Mouse (Mus musculus) kidney, embryonic 14.5 days (tissue): Measurements from ENCODE around the gene Supt5. TPM values are rescaled to one million over a fixed set of nuclear protein-coding genes. Genes with fewer than 3 reads are reported as not detected.

Experiments
- ATAC-seq: fragments of 200-750 bp; cut with Nextera tagmentation; 2 replicates; pipeline ENCODE4 v1.8.0; 2017; ENCODE audit warnings: moderate number of reproducible peaks, mild to moderate bottlenecking, moderate TSS enrichment, moderate library complexity; ENCODE audit not compliant: low FRiP score, low TSS enrichment
- H3K27ac ChIP-seq: fragments of 300-500 bp; sonication (generic); 2 replicates; pipeline ENCODE4 v1.5.1; 2014; ENCODE audit warnings: low read depth, mild to moderate bottlenecking, low read length, moderate library complexity, mixed read lengths
- H3K27me3 ChIP-seq: fragments of 300-500 bp; sonication (generic); 2 replicates; pipeline ENCODE4 v1.6.1; 2014; ENCODE audit warnings: mild to moderate bottlenecking, low read length; ENCODE audit not compliant: control insufficient read depth, insufficient read depth
- H3K36me3 ChIP-seq: fragments of 300-500 bp; sonication (generic); 2 replicates; pipeline ENCODE4 v1.6.1; 2014; ENCODE audit warnings: low read length, mixed read lengths; ENCODE audit not compliant: control insufficient read depth, insufficient read depth
- H3K4me1 ChIP-seq: fragments of 300-500 bp; sonication (generic); 2 replicates; pipeline ENCODE4 v1.6.1; 2014; ENCODE audit warnings: low read length, mixed read lengths; ENCODE audit not compliant: control insufficient read depth, insufficient read depth
- H3K4me2 ChIP-seq: fragments of 300-500 bp; sonication (generic); replicated peaks from 2 replicates; pipeline ENCODE4 v1.6.1; 2014; ENCODE audit warnings: low read depth, mild to moderate bottlenecking, low read length
- H3K4me3 ChIP-seq: fragments of 300-500 bp; sonication (generic); 2 replicates; pipeline ENCODE4 v1.5.1; 2014; ENCODE audit warnings: mild to moderate bottlenecking, low read length
- H3K9ac ChIP-seq: fragments of 300-500 bp; sonication (generic); 2 replicates; pipeline ENCODE4 v1.6.1; 2014; ENCODE audit warnings: low read depth, mild to moderate bottlenecking, low read length, moderate library complexity
- H3K9me3 ChIP-seq: fragments of 300-500 bp; sonication (generic); 2 replicates; pipeline ENCODE4 v1.6.1; 2016; ENCODE audit warnings: low read length; ENCODE audit not compliant: control insufficient read depth
- WGBS: fragments of 180-500 bp; shearing (Covaris S2); extraction: QIAGEN DNeasy Blood & Tissue Kit; methylation state at CpG from one replicate; pipeline ENCODE4 v1.1.7; 2014; 5-methylcytosine and 5-hydroxymethylcytosine counted together
- polyA plus RNA-seq: library from polyadenylated mRNA; unstranded; fragments of >200 nt; fragmentation: Nextera tagmentation; extraction: Ambion mirVana; gene quantifications from 2 replicates; pipeline ENCODE4 v1.2.1, GENCODE M21; 2014

The Supt5 gene
- polyA plus RNA-seq, 1 experiment from 2014 or later, result 84.5 TPM

DNA sequence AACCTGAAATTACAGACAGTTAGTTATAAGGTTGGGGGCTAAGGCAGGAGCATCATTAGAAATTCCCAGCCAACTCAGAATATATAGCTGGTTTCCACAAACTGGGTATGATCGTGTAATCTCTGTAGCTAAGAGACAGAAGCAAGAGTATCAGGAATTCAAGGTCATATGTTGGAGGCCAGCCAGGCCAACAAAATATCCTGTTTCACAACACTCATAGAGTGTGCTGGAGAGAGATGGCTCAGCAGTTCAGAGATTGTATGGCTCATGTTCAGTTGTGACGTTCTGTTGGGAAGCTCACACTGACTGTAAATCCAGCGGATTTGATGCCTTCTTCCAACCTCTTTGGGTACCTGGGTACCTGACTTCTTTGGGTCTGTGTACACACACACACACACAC, 9.2 kb upstream of the Supt5 start:
- peaks cover 10% of the 10 kb centered on the region; the same call in 1 of the 2 replicates for H3K36me3 ChIP-seq
- WGBS, result 70% methylated on average over 3 of the region's 3 CpGs
- peaks cover 18% of the 10 kb centered on the region for H3K4me1 ChIP-seq
- no peak overlapping the region for H3K4me3 ChIP-seq
- H3K4me2 ChIP-seq, result no peak overlapping the region
- no peaks in the 10 kb centered on the region for H3K27me3 ChIP-seq
- no peak overlapping the region for H3K27ac ChIP-seq
- H3K9ac ChIP-seq, result no peak overlapping the region
- ATAC-seq, result no peak
- no peaks in the 10 kb centered on the region for H3K9me3 ChIP-seq

DNA sequence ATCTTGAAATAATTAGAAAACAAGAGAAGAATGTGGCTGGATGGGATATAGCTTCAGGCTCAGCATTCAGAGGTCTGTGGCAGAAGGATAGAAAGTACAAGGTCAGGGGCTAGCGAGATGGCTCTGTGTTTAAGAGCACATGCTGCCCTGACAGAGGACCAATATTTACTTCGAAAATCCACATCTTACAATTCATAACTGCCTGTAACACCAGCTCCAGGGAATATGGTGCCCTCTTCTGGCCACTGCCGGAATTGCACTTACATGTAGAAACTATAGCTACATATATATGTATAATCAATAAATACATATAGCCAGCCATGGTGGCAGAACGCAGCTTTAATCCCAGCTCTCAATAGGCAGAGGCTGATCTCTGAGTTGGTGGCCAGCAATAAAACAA, 6.1 kb upstream of the Supt5 start:
- Histone ChIP-seq H3K4me3 (no peak overlapping the region), H3K4me1 (peaks cover 11% of the 10 kb centered on the region; the same call in 1 of the 2 replicates), H3K9ac (no peak overlapping the region), H3K27ac (no peak overlapping the region), H3K27me3 (no peaks in the 10 kb centered on the region), H3K9me3 (no peaks in the 10 kb centered on the region), H3K4me2 (no peak overlapping the region), H3K36me3 (no peaks in the 10 kb centered on the region)
- 1% methylated on average over 4 of the region's 4 CpGs for WGBS
- no peak for ATAC-seq

DNA sequence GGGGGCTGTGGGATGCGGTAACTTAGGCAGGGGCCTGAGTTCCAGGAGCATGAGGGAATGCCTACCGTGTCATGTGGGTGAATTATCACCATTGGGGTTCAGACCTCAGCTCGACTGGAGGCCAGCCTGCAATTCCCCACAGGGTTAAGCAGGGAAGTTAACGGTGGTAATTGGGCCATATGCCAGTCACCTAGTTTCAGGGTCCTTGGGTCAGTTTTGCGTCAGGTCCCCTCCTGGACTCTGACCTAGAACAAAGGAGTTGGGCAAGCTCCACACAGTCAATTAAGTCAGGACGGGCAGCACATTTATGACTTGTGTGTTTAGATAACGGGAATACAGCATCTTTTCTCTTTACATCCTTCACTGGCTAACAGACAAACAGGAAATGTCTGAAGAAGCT, 2.8 kb upstream of the Supt5 start:
- H3K27ac ChIP-seq, result peak overlapping the region; percentile 62; the same call in 1 of the 2 replicates
- no peaks in the 10 kb centered on the region for H3K36me3 ChIP-seq
- H3K9me3 ChIP-seq, result no peaks in the 10 kb centered on the region
- H3K27me3 ChIP-seq, result no peaks in the 10 kb centered on the region
- H3K4me3 ChIP-seq, result no peak overlapping the region
- H3K9ac ChIP-seq, result no peak overlapping the region
- 12% methylated on average over 7 of the region's 7 CpGs for WGBS
- H3K4me2 ChIP-seq, result no peak overlapping the region
- peaks cover 12% of the 10 kb centered on the region for H3K4me1 ChIP-seq
- no peak for ATAC-seq

GRCm38 (mm10) chr7:28339213-28339917, 819 bp upstream of the Supt5 start:
- Histone ChIP-seq H3K9me3 (no peaks in the 10 kb centered on the region), H3K4me1 (peaks cover 12% of the 10 kb centered on the region), H3K36me3 (peaks cover 6% of the 10 kb centered on the region; the same call in 1 of the 2 replicates), H3K27me3 (no peaks in the 10 kb centered on the region), H3K27ac (peak overlapping the region; percentile 82), H3K9ac (peak overlapping the region; percentile 83), H3K4me3 (peak overlapping the region; percentile 77), H3K4me2 (peak overlapping the region; percentile 56)
- ATAC-seq, result no peak
- 76% methylated on average over 19 of the region's 19 CpGs for WGBS

DNA sequence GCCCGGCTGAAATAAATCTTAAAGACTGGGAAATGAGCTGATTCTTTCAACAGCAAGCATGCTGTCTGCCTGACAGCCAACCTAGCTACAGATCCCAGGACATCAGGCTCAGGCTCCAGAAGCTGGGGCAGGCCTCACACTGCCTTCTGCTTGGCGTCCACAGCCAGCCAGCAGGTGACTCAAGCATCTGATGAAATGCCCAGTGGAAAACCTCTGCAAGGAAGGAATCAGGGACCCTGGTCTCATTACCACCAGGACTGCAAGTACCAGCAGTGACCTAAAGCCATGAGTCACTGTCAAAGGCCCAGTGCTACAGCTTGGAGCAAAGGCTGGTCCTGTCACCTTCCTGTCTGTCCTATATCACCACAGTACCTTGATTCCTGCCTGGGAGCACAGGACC, 3.1 kb downstream of the Supt5 start:
- Histone ChIP-seq H3K4me3 (no peak overlapping the region), H3K27me3 (no peaks in the 10 kb centered on the region), H3K36me3 (peaks cover 18% of the 10 kb centered on the region), H3K4me1 (peaks cover 6% of the 10 kb centered on the region; the same call in 1 of the 2 replicates), H3K9ac (no peak overlapping the region), H3K27ac (no peak overlapping the region), H3K4me2 (no peak overlapping the region), H3K9me3 (no peaks in the 10 kb centered on the region)
- WGBS, result 96% methylated on average over 2 of the region's 2 CpGs
- ATAC-seq, result no peak

DNA sequence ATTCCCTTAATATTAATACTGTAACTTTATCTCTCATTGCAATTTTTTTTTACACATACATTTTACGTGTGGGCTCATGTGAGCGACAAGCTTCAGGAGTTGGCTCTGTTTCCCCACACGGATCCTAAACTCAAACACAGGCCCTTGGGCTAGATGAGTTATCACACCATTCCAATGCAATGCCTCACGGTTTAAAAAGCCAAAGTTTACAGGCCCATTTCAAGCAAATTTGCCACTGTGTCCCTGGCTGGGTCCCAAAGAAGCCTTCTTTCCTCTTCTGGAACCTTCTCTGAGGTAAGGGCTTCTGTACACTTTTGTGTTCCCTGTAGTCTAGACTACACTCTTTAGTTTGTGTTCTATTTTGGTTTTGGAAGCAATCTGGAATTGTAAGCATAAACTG, 4.0 kb downstream of the Supt5 start:
- Histone ChIP-seq H3K27me3 (no peaks in the 10 kb centered on the region), H3K4me2 (no peak overlapping the region), H3K4me1 (peaks cover 6% of the 10 kb centered on the region; the same call in 1 of the 2 replicates), H3K27ac (no peak overlapping the region), H3K9me3 (no peaks in the 10 kb centered on the region), H3K9ac (no peak overlapping the region), H3K36me3 (peaks cover 26% of the 10 kb centered on the region), H3K4me3 (no peak overlapping the region)
- 94% methylated on average over 4 of the region's 4 CpGs for WGBS
- no peak for ATAC-seq

- Histone ChIP-seq H3K27me3 (no peaks in the 10 kb centered on the region), H3K4me1 (no peaks in the 10 kb centered on the region), H3K9me3 (no peaks in the 10 kb centered on the region), H3K27ac (no peak overlapping the region), H3K36me3 (peaks cover 76% of the 10 kb centered on the region), H3K4me2 (no peak overlapping the region), H3K9ac (no peak overlapping the region), H3K4me3 (no peak overlapping the region)
- WGBS, result 94% methylated on average over 2 of the region's 2 CpGs
- ATAC-seq, result no peak
Observed at GRCm38 (mm10) chr7:28328260-28328659, 10.3 kb downstream of the Supt5 start.

GRCm38 (mm10) chr7:28326457-28326856, 12.1 kb downstream of the Supt5 start:
- no peak overlapping the region for H3K9ac ChIP-seq
- WGBS, result 88% methylated on average over 4 of the region's 4 CpGs
- no peaks in the 10 kb centered on the region for H3K9me3 ChIP-seq
- no peak overlapping the region for H3K27ac ChIP-seq
- no peak for ATAC-seq
- H3K27me3 ChIP-seq, result no peaks in the 10 kb centered on the region
- no peak overlapping the region for H3K4me3 ChIP-seq
- no peaks in the 10 kb centered on the region for H3K4me1 ChIP-seq
- peaks cover 93% of the 10 kb centered on the region for H3K36me3 ChIP-seq
- H3K4me2 ChIP-seq, result no peak overlapping the region

- Histone ChIP-seq H3K27me3 (no peaks in the 10 kb centered on the region), H3K9ac (no peak overlapping the region), H3K4me2 (no peak overlapping the region), H3K36me3 (peaks cover 91% of the 10 kb centered on the region), H3K4me3 (no peak overlapping the region), H3K9me3 (no peaks in the 10 kb centered on the region), H3K27ac (no peak overlapping the region), H3K4me1 (no peaks in the 10 kb centered on the region)
- ATAC-seq, result no peak
- WGBS, result 95% methylated on average over 8 of the region's 8 CpGs
Observed at GRCm38 (mm10) chr7:28325293-28325692, 13.3 kb downstream of the Supt5 start.
